Mouse (Mus musculus) heart, adult 11 months (tissue): ENCODE results near the gene Apbb1.
A peak's percentile ranks its signal among the peaks of the same experiment; 100 is the strongest.

ENCODE experiments used
- DNase-seq: peaks from one replicate; pipeline ENCODE4 v3.0.0; 2022

The Apbb1 gene

DNA sequence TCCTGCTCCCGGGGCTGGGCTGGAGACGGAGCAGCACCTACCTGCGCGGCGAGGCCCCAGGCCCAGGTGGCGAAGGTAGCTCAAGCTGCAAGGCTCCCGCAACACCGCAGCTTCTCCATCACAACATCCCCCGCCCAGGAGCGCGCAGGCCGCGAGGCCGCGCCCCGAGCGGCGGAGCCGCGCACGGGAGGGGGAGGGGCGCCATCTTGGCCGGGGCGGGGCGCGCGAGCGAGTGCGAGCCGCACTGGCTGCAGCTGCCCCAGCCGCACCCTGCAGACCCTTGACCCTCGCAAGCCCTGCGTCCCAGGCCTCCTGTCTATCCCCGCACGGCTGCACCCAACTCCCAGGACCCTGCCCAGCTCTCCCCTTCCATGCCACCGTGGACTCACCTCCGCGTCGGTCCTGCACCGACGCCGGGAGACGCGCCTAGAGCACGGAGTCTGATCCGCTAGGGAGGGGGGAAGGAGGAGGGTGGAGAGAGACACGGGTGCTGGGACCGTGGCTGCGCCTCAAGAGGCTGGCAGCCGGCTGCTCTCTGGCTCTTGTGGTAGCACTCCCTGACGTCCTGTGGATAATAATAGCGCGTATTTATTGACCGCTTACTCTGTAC lies at the start of gene Apbb1:
TSS of gene Apbb1 (minus strand) at position 560 of the 610 bp plus-strand sequence.
- peak; percentile 99 for DNase-seq

DNA sequence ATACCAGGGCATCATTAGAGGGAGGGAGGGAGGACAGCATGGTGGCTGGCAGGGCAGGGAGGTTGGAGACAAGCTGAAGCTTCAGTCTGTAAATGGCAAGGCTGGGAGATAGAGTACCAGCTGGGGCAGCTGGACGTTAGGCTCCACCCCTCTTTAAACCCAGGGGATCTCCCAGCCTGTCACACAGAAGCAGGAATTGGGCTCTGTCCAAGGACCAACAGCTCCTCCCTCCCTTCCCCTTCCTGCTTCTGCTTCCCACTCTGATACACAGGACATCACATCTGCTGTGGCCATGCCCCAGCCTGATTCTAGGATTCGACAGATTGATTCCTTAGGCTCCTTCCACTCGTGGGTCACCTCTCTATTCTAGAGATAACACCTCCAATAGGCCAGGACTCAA lies 47.2 kb upstream of the Apbb1 start:
- peak; percentile 99 for DNase-seq

- DNase-seq: no peak
These were observed 43.9 kb upstream of the Apbb1 start for GRCm38 (mm10) chr7:105625397-105625796.

- DNase-seq: peak; percentile 79
These were observed 40.3 kb upstream of the Apbb1 start for GRCm38 (mm10) chr7:105621646-105622292.

GRCm38 (mm10) chr7:105621053-105621452 lies 39.6 kb upstream of the Apbb1 start:
- DNase-seq: no peak

DNA sequence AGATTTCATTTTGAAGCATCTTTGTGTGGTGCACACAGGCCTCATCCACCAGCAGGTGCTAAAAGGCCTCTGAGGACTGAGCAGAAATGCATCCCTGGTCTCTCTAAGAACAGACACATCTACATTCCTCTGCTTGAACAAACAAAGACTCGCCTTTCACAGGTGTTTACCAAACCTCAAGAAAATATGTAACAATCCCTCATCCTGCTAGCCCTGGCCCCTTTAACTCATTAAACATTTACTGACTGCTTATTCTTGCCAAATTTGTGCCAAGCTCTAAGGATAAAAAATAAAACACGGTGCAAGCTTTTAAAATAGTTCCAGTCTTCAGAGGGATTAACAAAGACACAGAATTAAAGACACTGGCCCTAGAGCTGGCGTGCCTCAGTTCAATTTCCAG lies 38.2 kb upstream of the Apbb1 start:
- DNase-seq: no peak

DNA sequence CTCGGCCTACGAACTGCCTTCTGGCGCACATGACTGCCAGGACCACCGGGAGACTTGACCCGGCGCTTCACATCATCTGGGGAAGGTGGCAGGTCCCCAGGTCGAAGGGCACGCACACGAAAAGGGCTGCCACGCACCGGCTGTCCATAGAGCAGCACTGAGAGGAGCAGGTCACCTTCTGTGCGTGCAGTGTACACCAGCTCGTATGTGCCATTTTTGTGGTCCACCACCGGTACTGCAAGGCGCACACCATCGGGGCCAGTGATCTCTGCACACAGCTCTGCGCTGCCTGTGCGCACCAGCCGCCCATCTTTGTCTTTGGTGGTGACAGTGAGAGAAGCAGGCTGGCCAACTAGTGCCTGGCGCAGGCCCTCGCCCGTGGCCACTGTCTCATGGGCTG lies 36.4 kb upstream of the Apbb1 start:
- peak; percentile 91 for DNase-seq

DNA sequence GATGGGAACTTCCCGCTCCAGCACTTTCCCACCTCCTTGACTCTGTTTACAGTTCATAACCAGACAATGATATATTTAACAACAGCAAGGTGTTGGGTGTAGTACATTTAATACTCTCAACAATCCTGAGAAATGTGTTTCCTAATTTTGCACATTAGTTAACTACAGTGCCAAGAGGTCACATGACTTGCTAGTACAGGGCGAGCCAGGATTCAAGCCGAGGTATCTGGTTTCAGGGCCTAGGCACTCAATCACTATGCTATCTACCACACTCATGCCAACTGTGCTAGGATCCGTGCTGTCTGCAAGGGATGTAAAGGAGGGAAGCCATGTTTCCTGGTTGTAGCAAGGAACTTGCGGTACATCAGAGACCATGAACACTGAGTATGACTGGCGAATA lies 35.1 kb upstream of the Apbb1 start:
- DNase-seq: peak; percentile 85

DNA sequence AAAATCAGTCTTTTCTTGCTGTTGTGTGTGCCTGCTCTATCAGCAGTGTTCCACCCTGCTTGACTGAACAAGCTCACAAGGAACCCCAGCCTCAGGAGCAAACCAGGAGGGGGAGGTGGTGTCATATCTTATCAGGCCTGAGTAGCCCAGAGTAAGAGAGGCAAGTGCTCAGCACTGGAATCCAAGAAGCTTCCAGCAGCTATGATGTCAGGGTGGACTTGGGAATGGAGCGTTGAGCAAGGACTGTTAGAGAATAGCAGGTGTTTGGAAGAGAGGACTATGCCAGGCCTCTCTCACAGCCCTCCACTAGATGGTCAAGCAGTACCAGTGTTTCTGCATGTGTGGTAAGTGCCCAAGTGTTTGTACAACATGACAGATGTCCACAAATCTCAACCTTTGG lies 34.3 kb upstream of the Apbb1 start:
- peak; percentile 76 for DNase-seq

DNA sequence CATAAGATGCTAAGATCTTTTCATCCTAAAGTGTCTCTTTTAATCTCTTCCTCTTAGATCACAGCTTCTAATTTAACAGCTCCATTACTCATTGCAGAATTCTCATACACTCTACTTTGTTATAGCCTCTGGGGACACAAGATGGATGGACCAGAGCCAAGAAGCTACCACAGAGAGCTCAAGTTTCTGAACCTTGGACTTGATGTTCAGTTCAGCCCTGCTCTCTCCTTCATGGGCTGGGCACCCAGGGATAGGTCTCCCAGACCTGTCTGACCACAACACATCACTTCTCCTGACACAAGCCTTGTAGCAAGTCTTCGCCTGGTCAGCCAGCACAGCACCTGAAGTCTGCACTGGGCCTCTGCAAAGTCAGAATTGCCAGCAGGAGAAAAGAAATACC lies 32.9 kb upstream of the Apbb1 start:
- DNase-seq: peak; percentile 72

- DNase-seq: no peak
These were observed 30.3 kb upstream of the Apbb1 start for GRCm38 (mm10) chr7:105611767-105612166.

DNA sequence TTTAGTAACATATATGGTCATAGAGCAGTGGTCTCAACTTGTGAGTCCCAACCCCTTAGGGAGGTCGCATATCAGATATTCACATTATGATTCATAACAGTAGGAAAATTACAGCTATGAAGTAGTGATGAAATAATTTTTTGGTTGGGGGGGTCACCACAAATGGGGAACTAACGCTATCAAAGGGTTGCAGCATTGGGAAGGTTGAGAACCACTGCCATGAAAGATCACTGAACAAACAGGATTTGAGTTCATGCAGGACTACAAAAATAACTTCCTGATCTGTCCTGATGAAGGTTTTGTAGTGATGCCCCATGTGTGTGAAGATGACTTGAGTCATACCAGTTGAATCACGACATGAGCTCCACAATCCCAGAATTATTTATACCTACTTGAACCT lies 27.0 kb upstream of the Apbb1 start:
- DNase-seq: no peak

DNA sequence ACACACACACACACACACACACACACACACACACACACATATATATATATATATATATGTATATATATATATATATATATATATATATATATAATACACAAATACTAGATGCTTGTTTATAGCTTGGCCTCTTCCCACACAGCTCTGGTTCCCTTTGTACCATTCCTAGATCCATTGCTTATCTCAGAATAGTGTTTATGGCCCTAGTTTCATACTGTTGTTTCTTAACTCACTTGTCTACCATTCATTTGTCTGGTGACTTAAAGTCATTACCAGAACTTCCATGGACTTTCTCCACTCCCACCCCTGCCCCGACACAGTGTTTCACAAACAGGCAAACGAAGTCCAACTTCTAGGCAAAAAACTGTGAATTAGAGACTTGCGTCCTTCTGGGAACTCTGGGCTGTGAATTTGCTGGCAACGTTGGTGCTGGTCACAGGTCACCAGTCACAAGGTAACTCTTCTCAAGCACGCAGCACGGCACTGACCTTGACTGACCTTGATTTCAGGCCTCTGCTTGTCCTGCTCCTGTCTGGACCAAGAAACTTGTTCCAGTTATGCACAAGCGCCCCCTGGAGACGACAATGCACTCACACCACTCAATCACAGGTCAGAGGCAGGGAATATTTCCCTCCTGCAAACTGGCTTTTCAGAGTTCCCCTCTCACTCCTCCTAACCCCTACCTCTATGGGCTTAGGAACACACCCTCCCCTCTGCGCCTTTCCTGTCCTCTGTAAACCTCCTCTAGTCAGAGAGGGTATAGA lies 21.6 kb upstream of the Apbb1 start:
- peak; percentile 95 for DNase-seq

DNA sequence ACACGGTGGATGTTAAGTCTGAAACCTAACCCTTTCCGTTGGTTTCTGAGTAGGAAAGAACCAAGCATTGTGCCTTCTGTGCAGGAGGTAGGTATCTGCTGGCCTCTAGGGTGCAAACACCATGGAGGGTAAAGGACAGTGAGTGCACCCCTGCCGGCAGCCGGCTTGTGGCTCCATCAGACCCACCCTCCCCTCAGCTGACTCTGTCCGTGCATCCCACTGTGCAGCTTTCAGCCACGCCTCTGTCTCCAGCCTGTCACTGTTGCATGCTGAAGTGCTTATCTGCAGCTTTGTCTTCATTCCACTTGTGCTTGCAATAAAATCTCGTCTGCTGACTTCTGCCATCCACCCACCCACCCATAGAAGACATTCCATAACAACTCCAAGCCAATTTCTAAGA lies 8.6 kb upstream of the Apbb1 start:
- no peak for DNase-seq

GRCm38 (mm10) chr7:105588325-105588912 lies 7.0 kb upstream of the Apbb1 start:
- DNase-seq: no peak

- DNase-seq: no peak
These were observed 506 bp upstream of the Apbb1 start for GRCm38 (mm10) chr7:105581959-105582358.

- DNase-seq: no peak
These were observed 795 bp downstream of the Apbb1 start for GRCm38 (mm10) chr7:105580627-105581089.

GRCm38 (mm10) chr7:105578481-105578880 lies 3.0 kb downstream of the Apbb1 start:
- no peak for DNase-seq

DNA sequence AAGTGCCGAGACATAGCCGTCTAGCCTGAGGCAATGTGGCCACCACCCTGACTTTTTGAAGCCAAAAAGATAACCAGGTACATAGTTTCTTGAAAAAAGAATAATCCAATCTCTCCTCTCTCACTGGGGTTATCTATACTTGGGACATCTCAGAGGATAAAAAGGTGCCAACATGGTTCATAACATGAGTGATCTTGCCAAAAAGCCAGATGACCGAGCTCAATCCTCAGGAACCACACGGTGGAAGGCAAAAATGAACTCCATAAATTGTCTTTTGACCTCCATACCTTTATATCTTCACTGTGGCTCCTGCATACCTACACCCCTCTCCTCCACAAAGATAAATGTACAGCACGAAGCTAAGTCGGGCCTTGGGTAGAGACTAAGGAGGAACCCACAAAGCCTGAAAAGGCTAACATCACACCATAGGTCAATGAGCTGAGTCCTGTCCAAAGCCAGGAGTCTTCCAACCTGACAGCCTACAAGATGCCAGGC lies 4.0 kb downstream of the Apbb1 start:
- DNase-seq: peak; percentile 66

DNA sequence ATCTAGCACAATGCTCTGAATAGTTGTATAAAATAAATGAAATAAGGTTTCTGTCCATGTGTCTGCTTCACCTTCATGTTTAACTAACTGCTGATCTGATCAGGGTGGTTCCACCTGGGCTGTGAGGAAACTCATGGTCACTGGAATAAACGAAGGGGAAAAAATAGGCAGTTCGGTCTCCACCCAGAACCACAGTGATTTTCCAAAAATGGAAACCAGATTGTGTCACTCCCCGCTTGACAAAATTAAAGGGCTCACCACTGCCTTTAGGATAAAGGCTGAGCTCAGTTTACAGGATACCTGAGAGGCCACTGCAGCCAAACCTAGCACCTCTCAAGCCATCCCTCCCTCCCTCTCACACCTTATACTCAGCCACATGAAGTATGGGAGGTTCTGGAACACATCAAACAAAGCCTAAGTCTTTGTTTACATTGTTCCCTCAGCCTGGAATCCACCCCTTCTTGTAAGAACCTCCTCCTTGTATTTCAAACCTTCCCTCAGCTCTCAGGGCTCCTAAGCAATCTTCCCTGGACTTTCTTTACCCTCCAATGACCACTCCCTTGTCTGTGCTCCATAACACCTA lies 5.2 kb downstream of the Apbb1 start:
- DNase-seq: no peak

DNA sequence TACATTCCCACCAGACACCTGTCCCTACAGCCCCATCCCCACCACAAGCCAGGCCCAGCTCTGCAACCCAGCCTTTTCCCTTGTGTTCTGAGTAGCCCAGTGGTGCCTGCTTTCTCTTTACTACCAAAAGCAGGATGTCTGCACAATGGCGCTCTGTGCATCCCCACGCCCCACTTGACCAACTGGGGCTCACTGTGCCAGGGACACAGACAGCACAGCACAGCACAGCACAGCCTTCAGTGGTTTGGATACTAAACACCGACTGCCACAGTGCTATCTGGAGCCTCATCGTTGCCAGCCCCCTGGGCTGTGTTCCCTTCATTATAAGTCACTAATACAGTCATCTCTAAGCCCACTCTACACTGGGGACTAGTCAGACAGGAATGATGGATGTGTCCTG lies 6.9 kb downstream of the Apbb1 start:
- no peak for DNase-seq

DNA sequence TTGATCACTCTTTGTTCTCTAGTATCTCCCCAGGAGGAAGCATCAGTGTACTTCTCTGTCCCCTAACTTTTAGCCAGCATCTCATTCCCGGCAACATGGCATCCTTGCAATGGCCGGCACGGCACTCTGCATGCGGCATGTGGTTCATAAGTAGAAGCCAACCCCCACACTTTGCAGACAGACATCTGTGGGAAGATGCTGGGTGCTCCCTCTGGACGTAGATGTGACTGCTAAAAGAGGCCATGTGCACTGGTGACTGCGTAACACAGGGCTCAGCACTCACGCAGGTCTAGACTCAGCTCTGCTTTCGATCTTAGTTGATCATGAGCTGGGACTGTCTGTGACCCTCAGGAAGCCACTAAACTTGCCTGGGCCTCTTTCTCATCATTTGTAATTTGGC lies 8.5 kb downstream of the Apbb1 start:
- DNase-seq: no peak

DNA sequence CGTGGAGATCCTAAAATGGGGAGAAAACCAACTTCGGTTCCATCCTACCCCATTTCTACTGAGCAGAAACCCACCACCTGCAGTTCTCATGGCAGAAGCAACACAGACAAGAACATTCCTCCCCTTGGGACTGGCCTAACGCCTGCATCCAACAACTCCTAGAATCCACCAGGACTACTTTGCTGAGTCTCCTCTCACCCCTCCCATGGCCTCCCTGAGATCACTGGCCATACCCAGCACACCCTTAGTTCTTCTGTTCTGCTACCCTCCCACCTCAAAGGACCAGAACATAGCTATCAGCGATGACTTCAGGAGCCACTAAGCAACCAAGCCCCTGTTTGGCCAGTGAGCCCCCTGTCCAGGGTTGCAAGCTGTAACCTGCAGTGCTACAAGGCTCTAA lies 10.7 kb downstream of the Apbb1 start:
- DNase-seq: no peak
